Comparison of ENCODE assay signal across 15 mouse cellular contexts in genomic region chr9:116121472-116121871, GRCm38 (mm10). TPM values are rescaled to one million over a fixed set of nuclear protein-coding genes. Genes with fewer than 3 reads are reported as not detected.
DNase-seq lines count a peak whose midpoint lies in the region; ATAC-seq lines count a peak whose summit lies in the region.
"Had no signal": no experiment of that assay in that cellular context is flagged by ENCODE, and none has a peak within 500 bp of the region (broad histone marks: within the 10 kb centered on the region; RNA-seq: fewer than 3 reads in every experiment).

No protein-coding gene starts in this region.

- H3K36me3 ChIP-seq in lung, embryonic 15.5 days = peaks cover 63% of the 10 kb centered on the region
- peaks cover 40% of the 10 kb centered on the region for H3K36me3 ChIP-seq in limb, embryonic 10.5 days
- H3K36me3 ChIP-seq in stomach, embryonic 14.5 days (ENCODE audit: control insufficient read depth, insufficient read depth, low read length) = peaks cover 29% of the 10 kb centered on the region

- H3K27ac ChIP-seq in lung, embryonic 15.5 days = peak overlapping the region; percentile 41; the same call in 1 of the 2 replicates
- 0 out of 2 replicates have a peak overlapping the region, but pooled peaks have one; percentile 75 for H3K27ac ChIP-seq in limb, embryonic 10.5 days
- peak overlapping the region; percentile 94; the same call in 1 of the 2 replicates for H3K27ac ChIP-seq in stomach, embryonic 14.5 days (ENCODE audit: low read length)

- DNase-seq in gastrocnemius, adult 18-20 months (ENCODE audit: low spot score) = peak; percentile 60
- no peak for DNase-seq in gastrocnemius, postnatal 25 days
- DNase-seq in lung, postnatal 36 days = no peak
- DNase-seq in limb, embryonic 10.5 days (ENCODE audit: low spot score) = no peak
- no peak for DNase-seq in adrenal gland, postnatal 36 days
- no peak for DNase-seq in cerebellum, postnatal 36 days
- DNase-seq: adrenal gland, postnatal 14 days; cerebellum, adult 9-11 months; kidney, adult 18-20 months; kidney, postnatal 36 days; midbrain, embryonic 14.5 days; spleen, adult 18-20 months had no signal

- no peaks in the 10 kb centered on the region for H3K9me3 ChIP-seq in lung, embryonic 15.5 days
- no peaks in the 10 kb centered on the region for H3K9me3 ChIP-seq in limb, embryonic 10.5 days (replicated peaks)
- no peaks in the 10 kb centered on the region for H3K9me3 ChIP-seq in stomach, embryonic 14.5 days (ENCODE audit: control insufficient read depth, low read depth, low read length)

- no peak overlapping the region for H3K9ac ChIP-seq in lung, embryonic 15.5 days
- no peak overlapping the region for H3K9ac ChIP-seq in stomach, embryonic 14.5 days (replicated peaks; ENCODE audit: low read depth, low read length)

- 45% methylated on average over 7 of the region's 7 CpGs for WGBS in lung, embryonic 15.5 days
- 92% methylated on average over 7 of the region's 7 CpGs for WGBS in limb, embryonic 10.5 days
- 55% methylated on average over 7 of the region's 7 CpGs for WGBS in stomach, embryonic 14.5 days

- peaks cover 41% of the 10 kb centered on the region for H3K4me1 ChIP-seq in lung, embryonic 15.5 days
- peaks cover 30% of the 10 kb centered on the region for H3K4me1 ChIP-seq in limb, embryonic 10.5 days
- H3K4me1 ChIP-seq in stomach, embryonic 14.5 days (ENCODE audit: control insufficient read depth, insufficient read depth, low read length) = peaks cover 16% of the 10 kb centered on the region; the same call in 1 of the 2 replicates

- no peaks in the 10 kb centered on the region for H3K27me3 ChIP-seq in lung, embryonic 15.5 days
- no peaks in the 10 kb centered on the region for H3K27me3 ChIP-seq in limb, embryonic 10.5 days (ENCODE audit: low read depth, poor library complexity, severe bottlenecking)
- H3K27me3 ChIP-seq in stomach, embryonic 14.5 days (ENCODE audit: control insufficient read depth, insufficient read depth, low read length) = no peaks in the 10 kb centered on the region
- H3K27me3 ChIP-seq: CH12.LX had no signal

- no peak for ATAC-seq in lung, embryonic 15.5 days (ENCODE audit: borderline replicate concordance, extremely low read depth, low FRiP score, low TSS enrichment)
- no peak for ATAC-seq in stomach, embryonic 14.5 days (ENCODE audit: insufficient number of reproducible peaks, insufficient read depth, low FRiP score, low read depth)

- H3K4me3 ChIP-seq in lung, embryonic 15.5 days = no peak overlapping the region
- no peak overlapping the region for H3K4me3 ChIP-seq in limb, embryonic 10.5 days
- H3K4me3 ChIP-seq in stomach, embryonic 14.5 days (ENCODE audit: low read depth, low read length) = no peak overlapping the region

- H3K4me2 ChIP-seq in lung, embryonic 15.5 days = no peak overlapping the region
- H3K4me2 ChIP-seq in stomach, embryonic 14.5 days (replicated peaks; ENCODE audit: low read depth, low read length) = no peak overlapping the region

RNA-seq across cellular contexts. Expression of gene Tgfbr2, which starts 53.7 kb away (rescaled TPM):
- 10 to 100 TPM; 14.7 to 20.2 TPM for total RNA-seq in gastrocnemius, adult 18-20 months (2021)
- 10 to 100 TPM; 18.8 to 20.3 TPM for total RNA-seq in gastrocnemius, postnatal 25 days (2021)
- 51.4 and 53.1 TPM in 2 replicates for polyA plus RNA-seq in lung, embryonic 15.5 days (2015; fragmentation: Nextera tagmentation; extraction: Ambion mirVana)
- polyA plus RNA-seq in limb, embryonic 10.5 days (2016; fragmentation: Nextera tagmentation; extraction: Ambion mirVana) = 9.8 and 14.1 TPM in 2 replicates
- 36.9 and 38.2 TPM in 2 replicates for polyA plus RNA-seq in stomach, embryonic 14.5 days (2014; fragmentation: Nextera tagmentation; extraction: Ambion mirVana)
- total RNA-seq in adrenal gland, postnatal 36 days (2021) = 10 to 100 TPM; 67.1 to 92.3 TPM

Comparison
In these comparisons a context has a peak if more than half of its experiments do, and no peak if none do; other contexts are left out.
1. H3K27ac ChIP-seq: peak in every context shown above with its lines; median percentile 94 in stomach, embryonic 14.5 days; 75 in limb, embryonic 10.5 days; 41 in lung, embryonic 15.5 days.